Mouse (Mus musculus) testis, postnatal 10 days (tissue): ENCODE measurements at regions not wholly inside any gene's neighbourhood (a gene's known extent, or its start where the extent isn't known, plus 50 kb on each side); places are given as distances from the start of the nearest gene placed in this dataset.

Source experiments
- DNase-seq: peaks from one replicate; pipeline ENCODE4 v3.0.0; 2021; ENCODE audit warnings: low spot score

DNA sequence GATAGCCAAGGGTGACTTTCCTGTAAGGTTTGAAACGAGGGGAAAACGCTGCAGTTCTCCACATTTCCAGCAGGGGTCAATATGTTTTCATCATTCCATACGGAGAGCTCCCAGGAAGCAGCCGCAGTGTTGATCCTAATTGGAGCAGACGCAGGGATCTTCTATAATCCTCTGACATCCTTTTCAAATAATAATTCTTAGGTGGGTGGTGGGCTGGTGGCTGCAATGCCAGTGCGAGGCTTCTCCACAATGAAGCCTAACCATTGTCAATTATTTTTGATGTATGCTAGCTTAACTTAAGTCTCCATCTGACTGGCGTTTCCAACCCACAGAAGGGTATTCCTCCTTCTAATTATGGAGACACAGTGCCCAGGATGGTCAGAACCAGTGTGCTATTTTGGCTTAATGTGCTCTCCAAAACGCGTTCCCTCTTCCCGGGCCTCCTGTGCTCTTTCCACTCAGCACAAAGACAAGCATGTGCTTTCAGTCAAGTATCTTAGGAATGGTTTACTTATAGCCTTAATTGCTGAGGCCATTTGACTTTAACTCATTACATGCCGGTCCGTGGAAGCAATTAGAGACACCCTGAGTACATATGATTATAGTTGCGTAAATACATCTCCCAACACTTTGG, 331.6 kb upstream of the Tet2 start:
- peak; percentile 79 for DNase-seq

DNA sequence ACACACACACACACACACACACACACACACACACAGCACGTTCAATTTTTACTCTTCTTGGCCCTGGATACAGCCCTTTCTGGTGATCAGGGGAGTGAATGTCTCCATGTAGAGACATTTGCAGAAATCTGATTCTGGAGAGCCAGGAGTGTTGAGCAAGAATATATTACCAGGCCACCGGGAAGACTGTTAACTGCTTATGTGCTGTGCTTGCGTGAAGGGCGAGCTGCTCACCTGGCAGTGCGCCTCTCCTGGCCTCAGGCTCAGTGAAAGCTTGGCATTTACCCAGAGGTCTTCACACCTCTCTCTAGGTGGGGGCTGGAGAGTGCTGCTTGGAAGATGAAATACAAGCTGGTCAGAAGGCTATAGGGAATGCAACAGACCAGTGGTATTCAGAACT, 332.4 kb upstream of the Tet2 start:
- no peak for DNase-seq

DNA sequence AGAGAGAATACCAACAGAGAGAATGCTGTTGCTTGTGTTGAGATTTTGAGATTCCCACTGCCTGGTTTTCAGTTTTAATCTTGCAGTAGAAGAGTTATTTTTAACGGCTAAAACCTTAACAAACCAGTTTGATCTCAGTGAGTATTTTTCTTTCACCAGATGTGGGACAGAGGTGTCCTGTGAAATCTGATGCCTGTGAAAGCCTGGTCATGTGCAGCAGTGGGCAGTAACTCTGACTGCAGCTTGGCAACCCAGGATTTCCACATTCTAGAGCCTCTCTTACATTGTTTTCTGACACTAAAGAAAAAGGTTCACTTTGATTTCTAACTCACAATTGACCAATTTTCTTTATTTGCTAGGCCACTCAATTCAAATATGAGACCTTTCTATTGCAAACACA, 335.7 kb upstream of the Tet2 start:
- DNase-seq, result no peak

DNA sequence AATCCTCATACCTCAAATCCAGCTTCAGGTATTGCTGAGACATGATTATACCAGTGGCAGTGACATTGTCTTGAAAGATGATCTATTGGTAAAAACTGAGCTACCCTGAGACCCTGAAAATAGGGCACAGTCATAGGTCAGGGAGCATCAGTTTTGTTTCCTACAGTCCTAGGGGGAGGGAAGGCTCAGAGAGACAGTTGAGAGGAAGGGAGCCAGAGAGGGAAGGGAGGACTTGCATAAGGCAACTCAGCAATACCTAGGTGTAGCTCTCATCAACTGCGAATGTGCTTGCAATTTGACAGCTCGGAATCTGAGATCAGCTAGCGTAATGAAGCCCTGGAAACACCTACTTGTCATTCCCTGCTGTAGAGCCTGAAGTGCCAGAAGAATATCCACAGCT, 334.4 kb upstream of the Cxxc4 start:
- DNase-seq, result no peak

DNA sequence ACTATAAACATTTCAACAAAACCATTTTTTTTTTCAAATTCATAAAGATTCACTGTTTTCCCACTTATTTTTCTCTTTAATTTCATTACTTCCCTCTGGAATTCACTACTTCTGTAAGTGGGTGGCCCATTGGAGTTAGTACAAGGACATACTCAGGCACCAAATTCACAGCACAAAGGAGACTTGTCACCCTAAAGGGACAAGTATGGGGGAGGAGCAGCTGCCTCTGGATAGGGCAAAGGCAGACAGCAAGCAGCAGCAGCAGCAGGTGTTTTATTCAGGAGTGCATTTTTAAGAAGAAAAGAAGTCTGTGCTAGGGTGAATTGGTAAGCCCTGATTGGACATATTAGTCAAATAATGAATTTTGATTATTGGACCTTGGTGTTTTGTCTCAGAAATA, 314.1 kb upstream of the Cxxc4 start:
- DNase-seq, result no peak

DNA sequence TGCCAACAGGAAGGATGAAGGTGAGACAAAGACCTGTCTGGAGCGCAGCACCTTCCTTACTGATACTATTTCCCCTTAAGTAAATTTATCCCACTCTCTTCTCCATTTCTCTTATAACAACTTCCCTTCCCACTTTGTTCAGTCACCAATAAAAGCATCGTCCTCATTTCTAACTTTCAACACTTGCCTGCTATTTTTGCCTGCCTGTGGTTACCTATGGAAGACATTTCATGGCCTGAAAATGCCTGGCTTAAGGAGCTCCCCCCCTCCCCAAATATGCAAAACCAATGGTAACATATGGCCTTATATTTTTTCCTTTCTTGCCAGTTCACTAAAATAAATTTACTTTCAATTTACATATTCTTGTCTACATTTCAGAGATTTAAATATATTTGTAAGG, 271.0 kb upstream of the Cxxc4 start:
- no peak for DNase-seq

DNA sequence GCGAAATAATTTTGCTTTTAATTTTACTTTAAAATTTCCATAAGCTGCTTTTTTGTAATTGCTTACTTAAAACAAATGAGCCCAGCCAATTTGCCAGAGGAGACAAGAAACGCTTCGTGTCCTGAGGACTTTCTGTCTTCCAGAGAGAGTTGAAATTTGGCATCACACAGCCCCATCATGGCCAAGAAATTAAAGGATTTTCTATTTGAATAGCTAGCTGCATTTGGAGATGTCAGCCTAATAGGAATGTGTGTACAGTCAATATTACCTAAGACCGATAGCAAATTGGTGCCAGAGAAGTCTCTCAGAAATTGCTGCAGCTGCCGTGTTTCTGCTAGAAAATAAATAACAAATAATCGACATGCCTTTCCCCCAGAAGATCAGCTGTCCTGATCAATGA, 268.1 kb upstream of the Cxxc4 start:
- no peak for DNase-seq

DNA sequence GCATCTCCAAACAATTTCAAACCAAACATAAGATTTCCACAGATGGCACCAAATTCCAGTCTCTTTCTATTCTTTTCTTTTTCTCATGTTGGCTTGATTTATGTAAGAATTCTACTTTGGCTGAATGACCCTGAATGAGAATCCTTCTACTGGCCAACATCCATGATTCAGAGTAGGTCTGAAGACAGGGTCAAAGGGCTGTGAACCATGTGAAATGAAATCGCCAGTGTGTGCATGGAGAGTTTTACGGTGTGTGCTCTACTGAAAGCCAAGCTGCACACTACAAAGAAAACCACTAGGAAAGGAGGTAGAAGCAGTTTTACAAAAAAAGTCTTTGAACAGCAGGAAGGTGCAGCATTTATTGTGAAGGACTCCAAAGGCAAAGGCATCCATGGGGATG, 263.5 kb upstream of the Cxxc4 start:
- no peak for DNase-seq

DNA sequence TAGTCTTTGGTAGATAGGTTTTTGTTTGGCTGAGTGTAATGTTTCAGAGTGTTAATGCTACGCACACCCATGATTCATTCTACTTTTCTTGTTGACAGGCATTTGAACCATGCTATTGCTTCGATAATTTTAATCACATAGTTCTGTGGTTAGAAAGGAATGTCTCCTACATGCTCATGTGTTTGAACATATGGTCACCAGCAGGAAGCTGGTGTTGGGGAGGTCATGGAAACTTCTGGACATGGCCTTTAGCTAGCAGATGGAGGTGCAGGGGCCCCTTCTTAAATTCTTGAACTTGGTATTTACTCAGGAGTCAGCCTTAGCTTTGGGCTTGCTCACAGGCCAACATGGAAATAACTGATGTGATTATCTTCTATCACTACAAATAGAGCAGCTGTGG, 248.6 kb upstream of the Cxxc4 start:
- no peak for DNase-seq

DNA sequence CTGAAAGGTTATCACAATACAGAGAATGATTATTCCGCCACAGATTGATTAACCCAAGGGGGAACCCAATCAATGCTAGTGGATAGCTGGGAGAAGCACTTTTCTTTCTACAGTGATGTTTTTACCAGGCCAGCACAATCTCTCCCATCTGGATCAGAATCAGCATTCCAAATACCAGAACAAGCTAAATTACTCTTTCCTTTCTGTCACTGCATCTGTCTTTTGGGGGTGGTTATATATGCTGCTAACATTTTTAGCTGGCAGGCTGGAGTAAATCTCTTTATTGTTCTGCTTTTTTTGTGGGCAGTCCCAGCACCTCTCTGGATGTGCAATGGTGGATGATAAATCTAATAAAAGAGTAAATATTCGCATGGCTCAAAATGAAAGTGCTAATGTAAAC, 242.3 kb upstream of the Cxxc4 start:
- no peak for DNase-seq

DNA sequence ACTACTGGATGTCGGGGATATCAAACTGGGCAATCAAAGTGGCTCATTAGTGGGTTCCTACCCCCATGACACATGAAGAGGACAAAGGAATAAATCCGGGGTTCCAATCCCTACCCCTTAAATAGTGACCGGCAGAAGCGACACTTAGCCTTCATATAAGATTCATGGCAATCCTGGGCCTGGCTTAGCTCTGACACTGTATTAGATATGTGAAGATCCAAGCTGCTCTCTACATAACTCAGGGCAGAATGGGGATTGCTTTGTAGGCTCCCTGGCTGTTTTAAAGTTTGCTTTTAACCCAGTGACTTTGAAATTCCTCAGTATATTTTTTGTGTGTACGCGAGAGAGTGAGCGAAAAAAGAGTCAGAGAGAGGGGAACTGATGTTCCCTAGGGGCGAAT, 236.3 kb upstream of the Cxxc4 start:
- DNase-seq, result no peak

DNA sequence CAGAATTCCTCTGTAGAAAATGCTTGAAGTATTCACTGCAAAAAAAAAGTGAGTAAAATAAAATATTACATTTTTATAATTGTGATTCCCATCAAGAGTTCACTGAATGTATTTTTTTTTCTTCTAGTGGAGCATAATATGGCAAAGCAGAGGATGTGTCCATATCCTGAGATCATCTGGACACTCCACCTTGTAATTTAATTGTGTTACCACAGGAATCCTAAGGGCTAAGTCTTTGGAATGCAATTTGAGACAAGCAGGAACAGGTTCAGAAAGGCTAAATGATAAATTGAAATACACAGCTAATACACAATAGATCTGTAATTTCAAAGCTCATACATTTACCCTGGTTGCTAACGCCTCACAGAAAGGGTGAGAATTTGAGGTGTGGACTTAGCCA, 235.7 kb upstream of the Cxxc4 start:
- no peak for DNase-seq

DNA sequence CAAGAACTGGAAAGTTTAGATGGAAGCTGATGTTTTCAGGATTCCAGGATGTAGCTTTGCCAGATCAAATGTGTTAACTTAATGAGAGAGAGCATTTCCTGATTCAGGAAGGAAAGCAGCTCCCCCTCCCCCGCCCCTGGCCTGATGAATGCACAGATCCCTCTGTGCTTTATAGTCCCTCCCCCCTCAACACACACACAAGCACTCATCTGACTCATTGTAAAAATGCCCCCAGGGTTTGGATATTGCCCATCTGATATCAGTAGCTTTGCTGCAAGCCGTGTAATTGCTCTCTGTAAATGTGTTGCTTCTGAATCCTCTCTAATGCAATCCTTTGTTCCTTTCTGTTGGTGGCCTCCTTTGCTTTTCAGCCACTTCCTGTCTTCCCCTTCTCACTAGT, 221.5 kb upstream of the Cxxc4 start:
- no peak for DNase-seq

DNA sequence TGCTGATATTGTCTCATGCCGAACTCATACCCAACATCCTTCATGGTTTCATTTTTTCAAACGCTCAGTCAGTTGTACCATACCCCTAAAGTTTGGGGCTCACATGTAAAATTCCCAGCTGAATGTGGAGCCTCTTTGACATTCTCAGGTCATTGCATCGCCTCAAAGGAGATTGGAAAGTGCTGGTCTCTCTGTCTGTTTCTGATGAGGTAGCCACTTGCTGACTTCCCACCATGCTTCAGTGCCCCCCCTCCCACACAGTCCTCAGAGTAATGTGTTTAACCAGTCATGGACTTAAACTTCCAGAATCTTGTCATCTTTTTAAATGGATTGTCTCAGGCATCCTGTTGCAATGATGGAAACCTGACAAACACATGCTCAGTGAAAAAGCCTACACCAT, 220.9 kb upstream of the Cxxc4 start:
- no peak for DNase-seq

DNA sequence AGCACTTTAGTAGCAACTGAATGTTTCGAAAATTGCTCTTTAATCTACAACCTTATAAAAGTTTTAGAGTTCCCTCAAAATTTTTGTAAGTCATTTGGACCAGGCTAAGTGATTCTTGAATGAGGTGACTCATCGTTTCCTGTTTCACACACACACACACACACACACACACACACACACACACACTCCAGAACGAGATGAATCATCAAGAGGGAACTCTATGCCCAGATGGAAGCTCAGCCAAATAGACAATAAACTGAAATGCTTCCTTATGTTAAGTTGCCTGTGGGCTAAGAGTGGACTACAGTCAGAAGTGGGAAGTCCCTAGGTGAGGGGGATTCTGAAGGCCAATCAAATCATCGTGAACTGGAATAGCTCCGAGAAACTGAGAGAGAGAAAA, 202.4 kb upstream of the Cxxc4 start:
- DNase-seq, result no peak

DNA sequence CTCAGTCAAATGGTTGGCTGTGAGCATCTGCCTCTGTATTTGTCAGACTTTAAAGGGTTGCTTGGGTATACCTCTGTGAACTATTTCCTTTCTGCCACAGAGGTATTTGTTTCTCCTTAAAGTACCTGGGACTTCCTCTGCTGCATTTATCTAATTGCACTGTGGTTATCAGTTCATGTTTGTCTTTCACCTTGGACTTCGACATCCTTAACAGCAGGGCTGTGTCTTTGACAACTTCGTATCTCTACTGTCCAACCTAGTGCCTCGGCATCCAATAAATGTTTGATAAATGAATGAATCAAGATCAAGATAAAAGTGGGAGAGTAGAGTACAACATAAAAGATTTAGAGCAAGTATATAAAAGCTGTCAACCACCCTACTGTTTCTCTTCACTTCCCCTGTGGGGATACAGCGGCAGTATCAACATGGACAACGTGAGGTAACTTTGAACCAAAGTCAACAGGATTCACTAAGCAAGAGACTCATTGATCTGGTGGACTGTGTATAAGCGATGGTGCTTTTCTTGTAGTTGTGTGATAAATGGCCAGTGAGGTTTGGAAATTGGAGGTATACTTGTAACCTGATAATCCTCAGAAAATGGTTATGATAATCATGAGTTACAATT, 199.9 kb upstream of the Cxxc4 start:
- no peak for DNase-seq

DNA sequence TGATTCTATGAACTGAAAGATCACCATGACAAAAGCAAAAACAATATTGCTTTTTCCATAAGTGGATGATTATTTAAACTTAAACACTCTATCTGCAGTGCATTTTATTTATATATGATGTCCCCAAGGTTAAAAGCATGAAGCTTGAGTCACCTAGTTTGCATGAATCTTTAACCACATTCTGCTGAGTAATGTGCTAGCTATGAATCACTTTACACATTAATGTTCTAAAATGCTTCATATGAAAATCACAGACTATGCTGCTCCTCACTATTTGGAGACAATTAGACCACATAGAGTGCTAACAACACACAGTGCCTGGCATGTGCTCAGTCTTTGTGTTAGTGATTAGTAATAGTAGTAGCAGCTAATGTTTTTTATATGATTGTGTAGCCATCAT, 185.6 kb upstream of the Cxxc4 start:
- DNase-seq, result no peak

DNA sequence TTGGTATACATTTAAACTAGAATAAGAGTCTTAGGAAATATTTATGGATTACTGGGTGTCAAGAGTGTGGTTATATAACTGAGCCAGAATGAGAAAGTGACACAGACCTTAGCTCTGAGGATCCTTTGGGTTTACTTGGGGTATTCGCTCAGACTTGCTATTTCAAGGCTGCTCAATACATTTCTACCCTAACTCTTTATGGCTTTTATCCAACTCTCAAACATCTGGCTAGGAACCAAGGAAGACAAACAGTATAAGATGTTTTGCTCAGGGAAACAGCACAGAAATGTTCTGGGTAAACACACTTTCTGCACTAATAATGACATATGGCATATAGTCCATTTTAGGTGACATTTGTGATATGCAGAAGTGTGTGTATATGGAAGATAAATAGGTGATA, 153.8 kb upstream of the Cxxc4 start:
- DNase-seq, result no peak

DNA sequence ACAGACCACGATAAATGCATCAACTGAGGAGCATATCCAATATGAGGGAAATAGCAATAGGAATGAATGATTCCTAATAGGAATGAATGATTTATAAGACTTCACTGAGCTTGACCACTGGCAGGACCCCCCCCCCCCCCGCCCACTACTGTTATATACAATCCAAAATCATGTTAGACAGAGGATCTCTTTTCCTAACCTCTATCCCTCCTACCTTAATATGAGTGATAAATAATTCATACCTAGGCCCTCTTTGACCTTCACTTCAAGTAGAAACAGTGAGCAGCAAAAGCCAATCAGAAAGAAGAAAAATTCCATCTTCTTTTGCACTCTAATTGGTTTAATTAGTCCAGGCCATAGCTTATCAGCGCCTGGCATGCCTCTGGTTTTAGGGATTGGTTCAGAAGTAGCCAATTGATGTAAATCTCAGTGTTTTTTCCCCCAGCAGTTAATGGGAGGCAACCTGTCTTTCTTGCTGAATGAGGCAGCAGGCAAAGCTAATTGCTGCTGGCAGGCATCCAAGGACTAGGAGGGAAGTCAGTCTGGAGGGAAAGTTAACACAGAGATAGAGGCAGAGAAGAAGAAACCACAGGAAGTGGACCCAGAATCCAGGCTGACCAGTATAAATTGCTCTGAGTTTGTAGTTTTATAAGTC, 136.7 kb upstream of the Cxxc4 start:
- peak; percentile 45 for DNase-seq

DNA sequence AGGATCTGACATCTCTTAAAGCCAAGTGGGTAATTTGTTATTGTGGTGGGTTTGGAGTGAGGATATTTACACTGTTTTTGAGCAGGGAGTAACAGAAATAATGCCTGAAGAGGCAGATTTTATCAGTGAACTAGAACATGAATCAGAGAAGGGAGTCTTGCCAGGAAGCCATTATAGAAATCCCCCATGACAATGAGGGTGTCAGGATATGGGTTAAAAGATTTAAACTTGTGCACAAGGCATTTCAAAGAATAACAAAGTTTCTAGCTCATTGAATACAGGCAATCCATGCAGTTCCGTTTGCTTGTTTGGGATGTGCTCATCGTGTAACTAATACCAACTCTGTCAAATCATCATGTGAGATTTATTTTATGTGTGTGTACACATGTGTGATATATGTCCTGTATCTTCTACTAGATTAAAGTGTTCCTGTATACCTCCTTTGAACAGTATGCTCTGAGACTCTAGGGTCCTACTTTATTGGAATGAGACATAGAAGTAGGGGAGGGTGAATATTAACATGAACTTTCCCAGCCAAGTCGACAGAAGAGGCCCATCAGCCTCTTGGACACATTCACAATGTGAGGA, 134.0 kb upstream of the Cxxc4 start:
- no peak for DNase-seq

DNA sequence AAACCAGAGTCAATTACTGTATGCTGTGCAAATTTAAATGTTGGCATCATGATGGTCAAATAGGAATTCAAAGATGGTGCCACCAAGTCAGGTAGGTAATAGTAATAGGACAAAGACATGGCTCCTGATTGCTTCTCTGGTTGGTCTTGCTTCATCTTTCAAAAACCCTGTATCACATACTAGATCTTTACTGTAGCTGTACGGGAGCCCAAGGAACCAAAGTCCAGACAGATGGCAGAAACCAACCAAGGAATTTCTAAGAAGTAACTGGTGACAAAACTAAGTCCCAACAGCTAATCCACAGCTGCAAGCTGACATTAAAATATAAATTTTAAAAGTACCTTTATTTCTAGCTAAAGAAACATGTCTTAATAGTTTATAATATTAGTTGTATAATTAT, 131.7 kb upstream of the Cxxc4 start:
- DNase-seq, result no peak

DNA sequence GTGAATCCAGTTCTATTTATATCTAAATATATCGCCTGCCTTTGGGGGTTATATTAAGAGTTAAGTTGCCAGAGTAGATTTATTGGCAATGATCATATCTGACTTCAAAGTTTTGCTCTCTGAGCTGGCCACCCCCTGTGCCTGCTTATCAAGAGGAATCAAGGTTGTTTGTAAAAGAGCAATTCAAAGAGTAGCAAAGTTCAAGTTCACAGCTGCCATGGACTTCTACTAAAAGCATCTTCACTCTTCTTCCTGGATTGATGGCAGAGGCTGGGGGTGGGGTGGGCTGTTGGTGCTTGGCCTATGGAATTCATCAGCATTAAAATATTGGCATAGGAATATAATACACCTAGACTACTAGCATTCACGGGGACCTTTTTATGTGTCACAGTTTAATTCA, 131.2 kb upstream of the Cxxc4 start:
- DNase-seq, result no peak

DNA sequence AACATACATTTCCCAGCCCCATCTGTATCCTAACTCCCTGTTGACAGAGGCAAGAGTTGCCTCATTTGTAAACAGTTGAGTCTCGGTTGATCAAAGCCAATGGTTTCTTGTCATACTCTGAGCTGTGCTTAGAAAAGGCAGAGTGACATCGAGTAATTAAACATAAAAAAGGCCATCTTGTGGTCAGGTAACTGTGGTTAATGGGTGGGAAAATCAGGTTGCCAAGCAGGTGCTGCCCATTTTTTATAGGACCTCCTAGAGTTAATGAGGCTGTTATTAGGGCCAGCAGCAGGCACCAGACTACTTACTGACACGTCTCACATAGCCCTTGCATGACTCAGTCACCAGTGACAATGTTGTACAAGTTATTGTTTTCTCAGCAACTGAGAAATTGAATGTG, 130.7 kb upstream of the Cxxc4 start:
- DNase-seq, result no peak

DNA sequence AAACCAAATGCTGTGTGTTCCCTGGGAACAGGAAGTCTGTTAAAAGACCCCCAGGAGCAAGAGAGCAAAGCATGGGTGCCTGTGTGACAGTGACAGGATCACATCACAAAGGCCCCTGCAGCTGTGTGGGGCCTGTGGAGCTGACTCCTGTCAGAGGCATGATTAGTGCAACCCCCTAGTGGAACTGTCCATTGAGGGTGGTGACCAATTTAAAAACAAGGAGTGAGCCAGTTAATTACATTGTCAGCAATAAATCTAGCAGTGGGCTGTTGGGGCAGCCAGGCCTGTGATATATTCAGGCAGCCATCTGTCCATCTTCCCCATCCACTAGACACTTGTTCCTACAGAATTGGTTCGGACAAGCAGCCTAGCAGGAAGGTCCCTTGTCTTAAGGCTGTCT, 121.8 kb upstream of the Cxxc4 start:
- DNase-seq, result no peak
